Mouse (Mus musculus): ENCODE results near the gene Coro7. TPM values are rescaled to one million over a fixed set of nuclear protein-coding genes. Genes with fewer than 3 reads are reported as not detected.

Coro7 gene
- polyA plus RNA-seq, 1 experiment from 2014 or later, result 7.0 TPM

- Histone ChIP-seq H3K27ac (peak overlapping the region; percentile 63; the same call in 1 of the 2 replicates), H3K27me3 (no peaks in the 10 kb centered on the region), H3K4me2 (peak overlapping the region; percentile 97), H3K9me3 (replicated peaks) (no peaks in the 10 kb centered on the region), H3K4me1 (replicated peaks) (peaks cover 68% of the 10 kb centered on the region), H3K9ac (peak overlapping the region; percentile 27; the same call in 1 of the 2 replicates), H3K36me3 (peaks cover 26% of the 10 kb centered on the region), H3K4me3 (replicated peaks) (no peak overlapping the region; the same call in 1 of the 2 replicates)
- ATAC-seq (ENCODE audit: low read depth) (no peak), DNase-seq (no peak)
- 58% methylated on average over 5 of the region's 5 CpGs for WGBS (ENCODE audit: insufficient replicate concordance)
Observed at GRCm38 (mm10) chr16:4678080-4678479, 1.5 kb downstream of the Coro7 start.

- H3K9me3 ChIP-seq (replicated peaks), result no peaks in the 10 kb centered on the region
- 85% methylated on average over 5 of the region's 5 CpGs for WGBS (ENCODE audit: insufficient replicate concordance)
- H3K4me1 ChIP-seq (replicated peaks), result peaks cover 57% of the 10 kb centered on the region
Observed at GRCm38 (mm10) chr16:4676836-4677235, 2.7 kb downstream of the Coro7 start.

GRCm38 (mm10) chr16:4674091-4674490, 5.5 kb downstream of the Coro7 start:
- peaks cover 41% of the 10 kb centered on the region for H3K4me1 ChIP-seq (replicated peaks)
- DNase-seq (no peak), ATAC-seq (ENCODE audit: low read depth) (no peak)
- H3K9ac ChIP-seq, result no peak overlapping the region
- no peak overlapping the region for H3K4me2 ChIP-seq
- H3K4me3 ChIP-seq (replicated peaks), result no peak overlapping the region
- peaks cover 32% of the 10 kb centered on the region for H3K36me3 ChIP-seq
- H3K27me3 ChIP-seq, result no peaks in the 10 kb centered on the region
- no peak overlapping the region for H3K27ac ChIP-seq
- 27% methylated on average over 4 of the region's 4 CpGs for WGBS (ENCODE audit: insufficient replicate concordance)
- H3K9me3 ChIP-seq (replicated peaks), result no peaks in the 10 kb centered on the region

More at GRCm38 (mm10) chr16:4676836-4677235, 2.7 kb downstream of the Coro7 start:
- Histone ChIP-seq H3K9ac (no peak overlapping the region), H3K4me3 (replicated peaks) (no peak overlapping the region), H3K36me3 (peaks cover 32% of the 10 kb centered on the region), H3K4me2 (no peak overlapping the region), H3K27me3 (no peaks in the 10 kb centered on the region), H3K27ac (no peak overlapping the region)
- no peak for DNase-seq
- ATAC-seq (ENCODE audit: low read depth), result no peak

- Histone ChIP-seq H3K9me3 (replicated peaks) (no peaks in the 10 kb centered on the region), H3K4me1 (replicated peaks) (peaks cover 21% of the 10 kb centered on the region), H3K4me3 (replicated peaks) (no peak overlapping the region), H3K9ac (no peak overlapping the region), H3K36me3 (peaks cover 38% of the 10 kb centered on the region), H3K27me3 (no peaks in the 10 kb centered on the region), H3K27ac (no peak overlapping the region), H3K4me2 (no peak overlapping the region)
- WGBS (ENCODE audit: insufficient replicate concordance), result 63% methylated on average over 5 of the region's 5 CpGs
- DNase-seq, result no peak
- ATAC-seq (ENCODE audit: low read depth), result 0 out of 2 replicates have a peak, but pooled peaks have one; percentile 8
Observed at GRCm38 (mm10) chr16:4670317-4670716, 9.3 kb downstream of the Coro7 start.

- Histone ChIP-seq H3K27me3 (no peaks in the 10 kb centered on the region), H3K27ac (no peak overlapping the region), H3K36me3 (peaks cover 33% of the 10 kb centered on the region), H3K4me2 (no peak overlapping the region), H3K4me1 (replicated peaks) (no peaks in the 10 kb centered on the region; the same call in 1 of the 2 replicates), H3K9me3 (replicated peaks) (no peaks in the 10 kb centered on the region), H3K9ac (no peak overlapping the region), H3K4me3 (replicated peaks) (no peak overlapping the region)
- WGBS (ENCODE audit: insufficient replicate concordance), result 18% methylated on average over 3 of the region's 3 CpGs
- DNase-seq (peak; percentile 68), ATAC-seq (ENCODE audit: low read depth) (peak; percentile 77)
Observed at GRCm38 (mm10) chr16:4667190-4667808, 12.3 kb downstream of the Coro7 start.

- Histone ChIP-seq H3K9ac (no peak overlapping the region), H3K4me3 (replicated peaks) (no peak overlapping the region), H3K36me3 (peaks cover 38% of the 10 kb centered on the region), H3K4me2 (no peak overlapping the region), H3K9me3 (replicated peaks) (no peaks in the 10 kb centered on the region), H3K27me3 (no peaks in the 10 kb centered on the region), H3K4me1 (replicated peaks) (no peaks in the 10 kb centered on the region; the same call in 1 of the 2 replicates), H3K27ac (no peak overlapping the region)
- WGBS (ENCODE audit: insufficient replicate concordance), result 87% methylated on average over 2 of the region's 2 CpGs
- DNase-seq (no peak), ATAC-seq (ENCODE audit: low read depth) (no peak)
Observed at GRCm38 (mm10) chr16:4665726-4666125, 13.9 kb downstream of the Coro7 start.

GRCm38 (mm10) chr16:4663806-4664205, 15.8 kb downstream of the Coro7 start:
- H3K9ac ChIP-seq, result no peak overlapping the region
- no peak overlapping the region for H3K27ac ChIP-seq
- no peak for DNase-seq
- 70% methylated on average over 2 of the region's 2 CpGs for WGBS (ENCODE audit: insufficient replicate concordance)
- no peaks in the 10 kb centered on the region for H3K27me3 ChIP-seq
- peaks cover 5% of the 10 kb centered on the region; the same call in 1 of the 2 replicates for H3K4me1 ChIP-seq (replicated peaks)
- H3K36me3 ChIP-seq, result peaks cover 42% of the 10 kb centered on the region
- H3K4me3 ChIP-seq (replicated peaks), result no peak overlapping the region
- ATAC-seq (ENCODE audit: low read depth), result no peak
- no peaks in the 10 kb centered on the region for H3K9me3 ChIP-seq (replicated peaks)
- H3K4me2 ChIP-seq, result no peak overlapping the region

- Histone ChIP-seq H3K4me2 (no peak overlapping the region), H3K4me3 (replicated peaks) (no peak overlapping the region), H3K9ac (no peak overlapping the region), H3K9me3 (replicated peaks) (no peaks in the 10 kb centered on the region), H3K27ac (no peak overlapping the region), H3K4me1 (replicated peaks) (peaks cover 11% of the 10 kb centered on the region), H3K27me3 (no peaks in the 10 kb centered on the region), H3K36me3 (peaks cover 26% of the 10 kb centered on the region)
- WGBS (ENCODE audit: insufficient replicate concordance), result 79% methylated on average over 2 of the region's 2 CpGs
- ATAC-seq (ENCODE audit: low read depth) (no peak), DNase-seq (no peak)
Observed at GRCm38 (mm10) chr16:4661605-4662004, 18.0 kb downstream of the Coro7 start.

- Histone ChIP-seq H3K27ac (no peak overlapping the region), H3K27me3 (no peaks in the 10 kb centered on the region), H3K36me3 (peaks cover 29% of the 10 kb centered on the region), H3K4me2 (no peak overlapping the region), H3K4me1 (replicated peaks) (peaks cover 30% of the 10 kb centered on the region), H3K9ac (no peak overlapping the region), H3K4me3 (replicated peaks) (no peak overlapping the region), H3K9me3 (replicated peaks) (no peaks in the 10 kb centered on the region)
- DNase-seq (no peak), ATAC-seq (ENCODE audit: low read depth) (no peak)
- 56% methylated on average over 2 of the region's 2 CpGs for WGBS (ENCODE audit: insufficient replicate concordance)
Observed at GRCm38 (mm10) chr16:4659326-4659725, 20.3 kb downstream of the Coro7 start.

- H3K27ac ChIP-seq, result no peak overlapping the region
- H3K9ac ChIP-seq, result no peak overlapping the region
Observed at GRCm38 (mm10) chr16:4658781-4659245, 20.8 kb downstream of the Coro7 start.

GRCm38 (mm10) chr16:4656571-4657081, 23.0 kb downstream of the Coro7 start:
- ATAC-seq (ENCODE audit: low read depth), result no peak
- Histone ChIP-seq H3K36me3 (peaks cover 40% of the 10 kb centered on the region), H3K27ac (no peak overlapping the region), H3K9ac (no peak overlapping the region), H3K9me3 (replicated peaks) (no peaks in the 10 kb centered on the region), H3K4me1 (replicated peaks) (peaks cover 30% of the 10 kb centered on the region), H3K4me3 (replicated peaks) (no peak overlapping the region), H3K4me2 (no peak overlapping the region), H3K27me3 (no peaks in the 10 kb centered on the region)
- 67% methylated on average over 9 of the region's 9 CpGs for WGBS (ENCODE audit: insufficient replicate concordance)
- DNase-seq, result no peak

More at GRCm38 (mm10) chr16:4658781-4659245, 20.8 kb downstream of the Coro7 start:
- no peak for DNase-seq
- 53% methylated on average over 11 of the region's 11 CpGs for WGBS (ENCODE audit: insufficient replicate concordance)
- Histone ChIP-seq H3K36me3 (peaks cover 25% of the 10 kb centered on the region), H3K27me3 (no peaks in the 10 kb centered on the region), H3K4me2 (no peak overlapping the region), H3K4me3 (replicated peaks) (no peak overlapping the region), H3K4me1 (replicated peaks) (peaks cover 30% of the 10 kb centered on the region), H3K9me3 (replicated peaks) (no peaks in the 10 kb centered on the region)
- peak; percentile 7; the same call in 1 of the 2 replicates for ATAC-seq (ENCODE audit: low read depth)

Data from liver, embryonic 13.5 days (tissue).